In the genomic region with DNA sequence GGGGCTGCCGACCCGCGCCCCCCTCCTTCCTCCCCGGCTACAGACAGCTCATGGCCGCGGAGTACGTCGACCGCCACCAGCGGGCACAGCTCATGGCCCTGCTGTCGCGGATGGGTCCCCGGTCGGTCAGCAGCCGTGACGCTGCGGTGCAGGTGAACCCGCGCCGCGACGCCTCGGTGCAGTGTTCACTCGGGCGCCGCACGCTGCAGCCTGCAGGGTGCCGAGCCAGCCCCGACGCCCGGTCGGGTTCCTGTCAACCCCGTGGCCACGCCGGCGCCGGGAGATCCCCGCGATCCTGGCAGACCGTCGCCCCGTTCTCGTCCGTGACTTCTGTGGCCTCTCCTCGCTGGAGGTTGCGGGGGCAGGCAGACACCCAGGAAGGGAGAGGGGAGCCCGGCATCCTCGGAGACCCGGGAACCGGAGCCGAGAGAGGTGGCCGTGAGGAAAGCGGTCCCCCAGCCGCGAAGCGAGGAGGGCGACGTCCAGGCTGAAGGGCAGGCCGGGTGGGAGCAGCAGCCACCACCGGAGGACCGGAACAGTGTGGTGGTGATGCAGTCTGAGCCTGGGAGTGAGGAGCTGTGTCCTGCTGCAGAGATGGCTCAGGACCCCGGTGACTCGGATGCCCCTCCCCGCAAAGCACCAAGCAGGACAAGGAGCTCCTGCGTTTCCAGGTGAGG, we compare ENCODE assay signal across 8 mouse cellular contexts. TPM values are rescaled to one million over a fixed set of nuclear protein-coding genes. Genes with fewer than 3 reads are reported as not detected.
DNase-seq lines count a peak whose midpoint lies in the region; ATAC-seq and TF ChIP-seq lines count a peak whose summit lies in the region.
"Not testable (repeated sequence)": the region's sequence is repeated elsewhere in the genome, so short reads cannot be mapped to it uniquely, and the experiment has no call there.
"Had no signal": no experiment of that assay in that cellular context is flagged by ENCODE, and none has a peak within 500 bp of the region (broad histone marks: within the 10 kb centered on the region; RNA-seq: fewer than 3 reads in every experiment).

No protein-coding gene starts in this region.

- not testable (repeated sequence) for H3K4me1 ChIP-seq in forebrain, embryonic 15.5 days; heart, embryonic 15.5 days (replicated peaks); intestine, embryonic 14.5 days (replicated peaks; ENCODE audit: control insufficient read depth, insufficient read depth, low read length); limb, embryonic 14.5 days (ENCODE audit: control insufficient read depth, insufficient read depth, low read length); neural tube, embryonic 14.5 days (ENCODE audit: control insufficient read depth, insufficient read depth, low read length)
- peaks cover 18% of the 10 kb centered on the region for H3K4me1 ChIP-seq in megakaryocyte, embryonic 14.5 days

- not testable (repeated sequence) for H3K27me3 ChIP-seq in forebrain, embryonic 15.5 days; neural tube, embryonic 14.5 days (ENCODE audit: control insufficient read depth, insufficient read depth, low read length)
- peaks cover 14% of the 10 kb centered on the region for H3K27me3 ChIP-seq in heart, embryonic 15.5 days
- H3K27me3 ChIP-seq in intestine, embryonic 14.5 days (replicated peaks; ENCODE audit: control insufficient read depth, insufficient read depth, low read length): peaks cover 20% of the 10 kb centered on the region
- peaks cover 11% of the 10 kb centered on the region for H3K27me3 ChIP-seq in limb, embryonic 14.5 days (ENCODE audit: control insufficient read depth, insufficient read depth, low read length)
- peaks cover 22% of the 10 kb centered on the region for H3K27me3 ChIP-seq in megakaryocyte, embryonic 14.5 days (replicated peaks)

- peak overlapping the region; percentile 48 for H3K9ac ChIP-seq in forebrain, embryonic 15.5 days (replicated peaks)
- peak overlapping the region; percentile 53 for H3K9ac ChIP-seq in heart, embryonic 15.5 days
- H3K9ac ChIP-seq in intestine, embryonic 14.5 days (ENCODE audit: low read length): peak overlapping the region; percentile 30; the same call in 1 of the 2 replicates
- H3K9ac ChIP-seq in limb, embryonic 14.5 days (ENCODE audit: low read depth, low read length, severe bottlenecking); neural tube, embryonic 14.5 days (replicated peaks; ENCODE audit: low read depth, low read length): not testable (repeated sequence)

- peak overlapping the region; percentile 41 for H3K4me3 ChIP-seq in forebrain, embryonic 15.5 days
- H3K4me3 ChIP-seq in heart, embryonic 15.5 days: peak overlapping the region; percentile 51
- peak overlapping the region; percentile 37 for H3K4me3 ChIP-seq in intestine, embryonic 14.5 days (ENCODE audit: low read depth, low read length)
- peak overlapping the region; percentile 36 for H3K4me3 ChIP-seq in limb, embryonic 14.5 days (replicated peaks; ENCODE audit: low read length)
- H3K4me3 ChIP-seq in megakaryocyte, embryonic 14.5 days (replicated peaks): peak overlapping the region; percentile 89
- peak overlapping the region; percentile 27; the same call in 1 of the 2 replicates for H3K4me3 ChIP-seq in neural tube, embryonic 14.5 days (ENCODE audit: low read depth, low read length)

- H3K4me2 ChIP-seq in forebrain, embryonic 15.5 days (replicated peaks): peak overlapping the region; percentile 72
- H3K4me2 ChIP-seq in heart, embryonic 15.5 days: peak overlapping the region; percentile 91
- H3K4me2 ChIP-seq in intestine, embryonic 14.5 days (ENCODE audit: low read length): peak overlapping the region; percentile 65
- H3K4me2 ChIP-seq in limb, embryonic 14.5 days (replicated peaks; ENCODE audit: low read depth, low read length, severe bottlenecking): peak overlapping the region; percentile 61
- H3K4me2 ChIP-seq in neural tube, embryonic 14.5 days (ENCODE audit: low read depth, low read length): peak overlapping the region; percentile 46

- ATAC-seq in forebrain, embryonic 15.5 days (replicated peaks): peak; percentile 75
- peak; percentile 50 for ATAC-seq in heart, embryonic 15.5 days (replicated peaks; ENCODE audit: insufficient number of reproducible peaks, insufficient read depth, low FRiP score, low read depth)
- peak; percentile 43; the same call in 1 of the 2 replicates for ATAC-seq in intestine, embryonic 14.5 days (replicated peaks; ENCODE audit: low FRiP score, low TSS enrichment, low read depth)
- peak; percentile 60 for ATAC-seq in limb, embryonic 14.5 days (ENCODE audit: low FRiP score, low read depth)
- ATAC-seq in neural tube, embryonic 14.5 days (ENCODE audit: low read depth): peak; percentile 76

- not testable (repeated sequence) for H3K9me3 ChIP-seq in forebrain, embryonic 15.5 days; heart, embryonic 15.5 days (replicated peaks); intestine, embryonic 14.5 days (ENCODE audit: control insufficient read depth, low read length); limb, embryonic 14.5 days (ENCODE audit: control insufficient read depth, low read length); megakaryocyte, embryonic 14.5 days; neural tube, embryonic 14.5 days (ENCODE audit: control insufficient read depth, low read length)

- H3K36me3 ChIP-seq in forebrain, embryonic 15.5 days; heart, embryonic 15.5 days; intestine, embryonic 14.5 days (ENCODE audit: control insufficient read depth, insufficient read depth, low read length); limb, embryonic 14.5 days (ENCODE audit: control insufficient read depth, insufficient read depth, low read length); megakaryocyte, embryonic 14.5 days (replicated peaks; ENCODE audit: low read length); neural tube, embryonic 14.5 days (ENCODE audit: control insufficient read depth, insufficient read depth, low read length): not testable (repeated sequence)

- not testable (repeated sequence) for H3K27ac ChIP-seq in forebrain, embryonic 15.5 days (replicated peaks); heart, embryonic 15.5 days; intestine, embryonic 14.5 days (ENCODE audit: low read depth); limb, embryonic 14.5 days (replicated peaks; ENCODE audit: low read depth, low read length); neural tube, embryonic 14.5 days (ENCODE audit: low read depth, low read length)

- WGBS in forebrain, embryonic 15.5 days: 2% methylated on average over 44 of the region's 65 CpGs
- 2% methylated on average over 61 of the region's 65 CpGs for WGBS in heart, embryonic 15.5 days
- WGBS in intestine, embryonic 14.5 days: 1% methylated on average over 38 of the region's 65 CpGs
- WGBS in limb, embryonic 14.5 days: 4% methylated on average over 25 of the region's 65 CpGs
- 4% methylated on average over 33 of the region's 65 CpGs for WGBS in neural tube, embryonic 14.5 days

- DNase-seq in embryo, embryonic 10 days (ENCODE audit: low spot score): peak; percentile 25
- DNase-seq in intestine, embryonic 14.5 days (ENCODE audit: low spot score): peak; percentile 69
- DNase-seq in limb, embryonic 14.5 days (ENCODE audit: low spot score): not testable (repeated sequence)

- not testable (repeated sequence) for TF ChIP-seq POLR2A in limb, embryonic 14.5 days (IDR thresholded peaks at IDR 0.05; ENCODE audit: borderline replicate concordance, extremely low read depth, insufficient read depth, insufficient read length)

RNA-seq across cellular contexts. Expression of gene Slc10a4, which starts 7.1 kb away (rescaled TPM):
- 15.6 and 18.5 TPM in 2 replicates for polyA plus RNA-seq in forebrain, embryonic 15.5 days (2015; fragmentation: Nextera tagmentation; extraction: Ambion mirVana)
- polyA plus RNA-seq in heart, embryonic 15.5 days (2015; fragmentation: Nextera tagmentation; extraction: Ambion mirVana): 0.71 and 2.6 TPM in 2 replicates
- polyA plus RNA-seq in intestine, embryonic 14.5 days (2014; fragmentation: Nextera tagmentation; extraction: Ambion mirVana): 15.4 and 18.7 TPM in 2 replicates
- polyA plus RNA-seq in limb, embryonic 14.5 days (2012; rRNA removed): 0.96 and 1.1 TPM in 2 replicates
- 0.28 and 0.43 TPM in 2 replicates for polyA plus RNA-seq in limb, embryonic 14.5 days (2014; fragmentation: Nextera tagmentation; extraction: Ambion mirVana)
- polyA plus RNA-seq in megakaryocyte, embryonic 14.5 days (2012; ENCODE audit: insufficient read depth, low replicate concordance): 1.2 TPM in 1 of 2 replicates, not detected in the other
- polyA plus RNA-seq in neural tube, embryonic 14.5 days (2014; fragmentation: Nextera tagmentation; extraction: Ambion mirVana): 31.8 and 40.8 TPM in 2 replicates

RNA-seq across cellular contexts. Expression of gene Gm10135, which starts 39.2 kb away (rescaled TPM):
- polyA plus RNA-seq in forebrain, embryonic 15.5 days (2015; fragmentation: Nextera tagmentation; extraction: Ambion mirVana): not detected in 2 replicates
- not detected in 2 replicates for polyA plus RNA-seq in heart, embryonic 15.5 days (2015; fragmentation: Nextera tagmentation; extraction: Ambion mirVana)
- not detected in 2 replicates for polyA plus RNA-seq in intestine, embryonic 14.5 days (2014; fragmentation: Nextera tagmentation; extraction: Ambion mirVana)
- not detected in 2 replicates for polyA plus RNA-seq in limb, embryonic 14.5 days (2012; rRNA removed)
- not detected in 2 replicates for polyA plus RNA-seq in limb, embryonic 14.5 days (2014; fragmentation: Nextera tagmentation; extraction: Ambion mirVana)
- polyA plus RNA-seq in megakaryocyte, embryonic 14.5 days (2012; ENCODE audit: insufficient read depth, low replicate concordance): not detected in 2 replicates
- not detected in 2 replicates for polyA plus RNA-seq in neural tube, embryonic 14.5 days (2014; fragmentation: Nextera tagmentation; extraction: Ambion mirVana)
- polyA plus RNA-seq: cerebellum, adult 2 months had no signal

Comparison
In these comparisons a context has a peak if more than half of its experiments do, and no peak if none do; other contexts are left out.
1. H3K4me3 ChIP-seq: peak in every context shown above with its lines; median percentile 89 in megakaryocyte, embryonic 14.5 days; 51 in heart, embryonic 15.5 days; 41 in forebrain, embryonic 15.5 days; 37 in intestine, embryonic 14.5 days; 36 in limb, embryonic 14.5 days; 27 in neural tube, embryonic 14.5 days.